Mouse (Mus musculus) splenic B cell, adult 2 months (primary cell): ENCODE results near the gene Gm36864.
"Not testable (repeated sequence)": the region's sequence is repeated elsewhere in the genome, so short reads cannot be mapped to it uniquely, and the experiment has no call there.

ENCODE experiments used
- DNase-seq: peaks from one replicate; pipeline ENCODE4 v3.0.0-alpha.2; 2011; ENCODE audit warnings: low read depth, low spot score
- H3K27me3 ChIP-seq: 2 replicates; pipeline ENCODE4 v1.6.1; 2012; ENCODE audit warnings: mild to moderate bottlenecking, low read length, moderate library complexity, mixed read lengths; ENCODE audit not compliant: control insufficient read depth, poor library complexity, insufficient read depth, severe bottlenecking
- H3K36me3 ChIP-seq: 2 replicates; pipeline ENCODE4 v1.6.1; 2012; ENCODE audit warnings: mild to moderate bottlenecking, low read length, moderate library complexity, mixed read lengths; ENCODE audit not compliant: control insufficient read depth, poor library complexity, insufficient read depth, severe bottlenecking

The Gm36864 gene

GRCm38 (mm10) chr7:44246055-44246983 is 10.3 kb downstream of the Gm36864 start, which contains the start of the genes 1700028J19Rik and 2410002F23Rik:
1700028J19Rik (minus strand) TSS chr7:44246695.
2410002F23Rik (plus strand) TSS chr7:44246722.
- peaks cover 3% of the 10 kb centered on the region for H3K36me3 ChIP-seq
- peak; percentile 92 for DNase-seq
- H3K27me3 ChIP-seq, result no peaks in the 10 kb centered on the region

DNA sequence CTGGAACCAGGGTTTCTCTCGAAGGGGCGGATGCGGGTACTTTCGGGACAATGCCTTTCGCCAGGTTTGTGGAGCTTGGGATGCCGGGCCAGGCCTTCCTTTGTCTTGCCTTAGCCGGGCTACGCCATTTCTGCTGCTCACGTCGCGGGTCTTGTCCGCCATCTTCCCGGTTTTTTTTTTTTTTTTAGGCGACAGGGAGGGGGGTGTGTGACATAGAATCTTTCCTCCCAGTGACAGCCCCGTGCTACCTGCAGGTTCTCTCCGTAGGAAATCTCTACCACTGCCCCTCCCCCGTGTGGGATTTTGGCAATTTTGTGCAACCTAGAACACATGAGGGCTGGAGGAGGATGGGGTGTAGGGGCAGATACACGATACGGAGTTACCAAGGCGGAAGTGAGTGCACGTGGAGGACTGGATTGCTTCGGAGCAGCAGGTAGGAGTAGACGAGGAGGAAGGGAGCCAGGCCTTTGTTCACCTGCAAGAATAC is 11.1 kb downstream of the Gm36864 start:
- peaks cover 3% of the 10 kb centered on the region for H3K36me3 ChIP-seq
- DNase-seq, result peak; percentile 67
- no peaks in the 10 kb centered on the region for H3K27me3 ChIP-seq

GRCm38 (mm10) chr7:44247971-44248370 is 12.0 kb downstream of the Gm36864 start:
- H3K36me3 ChIP-seq, result peaks cover 3% of the 10 kb centered on the region
- no peaks in the 10 kb centered on the region for H3K27me3 ChIP-seq
- DNase-seq, result no peak

- no peak for DNase-seq
- Histone ChIP-seq H3K27me3 (no peaks in the 10 kb centered on the region), H3K36me3 (peaks cover 5% of the 10 kb centered on the region)
These were observed 13.3 kb downstream of the Gm36864 start for GRCm38 (mm10) chr7:44249248-44249647.

GRCm38 (mm10) chr7:44250732-44251275 is 14.8 kb downstream of the Gm36864 start:
- not testable (repeated sequence) for DNase-seq, H3K27me3 ChIP-seq, H3K36me3 ChIP-seq

DNA sequence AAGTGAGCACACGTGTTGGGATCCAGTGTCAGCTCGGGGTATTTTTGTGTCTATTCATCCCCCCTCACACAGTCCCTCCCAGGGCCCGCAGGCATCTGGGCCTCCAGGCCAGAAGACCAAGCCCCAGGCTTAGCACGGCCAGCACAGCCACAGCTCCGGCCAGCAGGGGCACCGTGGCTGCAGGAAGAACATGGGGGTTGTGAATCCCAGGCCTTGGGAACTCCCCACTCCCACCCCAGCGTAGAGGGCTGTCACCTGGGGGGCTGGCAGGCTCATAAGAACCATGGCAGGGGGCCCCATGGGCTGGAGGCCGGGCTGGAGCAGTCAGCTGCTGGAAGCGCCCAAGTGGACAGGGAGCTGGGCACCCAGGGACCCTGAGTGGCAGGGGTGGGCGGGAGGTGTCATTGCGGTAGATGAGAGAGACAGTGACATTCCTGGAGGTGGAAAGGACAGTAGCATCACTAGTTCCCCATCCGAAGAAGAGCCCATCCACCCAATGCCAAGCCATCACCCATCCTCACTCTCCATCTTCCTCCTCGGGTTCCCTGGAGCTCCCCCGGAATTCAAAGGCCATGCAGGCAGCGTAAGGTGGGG is 17.1 kb downstream of the Gm36864 start:
- no peaks in the 10 kb centered on the region for H3K27me3 ChIP-seq
- DNase-seq, result no peak
- peaks cover 5% of the 10 kb centered on the region for H3K36me3 ChIP-seq

DNA sequence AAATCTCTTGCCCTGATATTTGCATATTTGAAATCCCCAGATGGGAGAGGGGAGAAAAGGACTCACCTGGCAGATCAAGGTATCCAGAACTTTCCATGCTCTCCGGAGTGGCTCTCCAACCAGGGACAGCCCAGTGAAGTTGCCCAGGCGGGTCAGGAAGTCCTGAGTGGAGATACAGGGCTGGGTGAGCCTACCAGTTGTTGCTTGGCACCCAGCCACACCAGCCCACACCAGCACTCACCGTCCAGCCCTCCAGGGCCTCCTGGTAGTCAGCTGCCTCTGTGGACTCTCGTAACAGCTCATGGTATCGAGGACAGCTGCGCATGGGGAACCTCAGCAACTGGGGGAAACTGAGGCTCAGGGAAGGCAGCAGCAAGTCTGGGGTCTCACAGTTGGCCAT is 19.0 kb downstream of the Gm36864 start:
- H3K36me3 ChIP-seq, result peaks cover 5% of the 10 kb centered on the region; the same call in 1 of the 2 replicates
- DNase-seq, result no peak
- no peaks in the 10 kb centered on the region for H3K27me3 ChIP-seq

DNA sequence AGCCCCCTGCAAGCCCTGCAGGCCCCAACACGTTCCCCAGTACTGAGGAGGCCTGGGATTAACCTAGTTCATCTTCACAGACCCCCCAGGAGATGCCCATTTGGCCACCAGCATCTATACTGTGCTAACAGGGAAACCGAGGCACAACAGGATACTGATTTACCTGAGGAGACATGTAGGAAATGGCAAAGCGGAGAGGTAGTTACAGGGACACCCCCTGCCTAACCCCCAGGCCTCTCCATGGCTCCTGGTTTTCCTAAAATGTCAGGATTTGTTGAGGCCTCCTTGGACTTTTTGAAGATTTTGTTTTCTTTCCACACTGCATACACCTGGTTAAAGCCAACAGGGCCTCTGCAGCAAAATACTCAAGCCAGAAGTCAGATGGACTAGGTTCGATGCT is 21.3 kb downstream of the Gm36864 start, which contains the start of gene Acp4:
Gene Acp4, minus strand, starts transcription at position 101 of the 400 bp plus-strand sequence.
- no peaks in the 10 kb centered on the region for H3K27me3 ChIP-seq

GRCm38 (mm10) chr7:44260410-44260809 is 24.4 kb downstream of the Gm36864 start:
- Histone ChIP-seq H3K27me3 (no peaks in the 10 kb centered on the region), H3K36me3 (no peaks in the 10 kb centered on the region)
- DNase-seq, result no peak

More for the DNA sequence above, 21.3 kb downstream of the Gm36864 start, which contains the start of gene Acp4:
- DNase-seq, result no peak
- H3K36me3 ChIP-seq, result 0 out of 2 replicates have a peak, but pooled peaks cover 1% of the 10 kb centered on the region

DNA sequence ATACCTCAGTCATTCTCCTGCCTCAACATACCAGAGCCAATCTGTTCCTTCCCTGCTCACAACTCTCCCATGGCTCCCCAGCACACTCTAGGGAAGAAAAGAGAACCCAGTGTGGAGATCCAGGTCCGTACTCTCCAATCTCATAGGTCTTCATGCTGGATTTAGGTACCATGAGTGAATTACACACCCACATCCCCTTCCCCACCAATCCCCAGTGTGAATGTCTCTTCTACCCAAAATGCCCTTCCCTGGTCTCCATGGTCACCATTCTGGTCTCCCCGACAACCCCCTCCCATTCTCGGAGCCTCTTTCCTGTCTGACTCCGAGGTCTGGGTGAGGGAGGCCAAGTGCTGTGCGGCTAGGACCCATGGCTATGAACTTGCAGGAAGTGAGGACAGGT is 25.2 kb downstream of the Gm36864 start, which contains the start of gene Gm15517:
Gene Gm15517, plus strand, starts transcription at position 301 of the 400 bp plus-strand sequence.
- no peaks in the 10 kb centered on the region for H3K36me3 ChIP-seq
- no peak for DNase-seq
- H3K27me3 ChIP-seq, result no peaks in the 10 kb centered on the region

- Histone ChIP-seq H3K36me3 (no peaks in the 10 kb centered on the region), H3K27me3 (no peaks in the 10 kb centered on the region)
- peak; percentile 95 for DNase-seq
These were observed 27.0 kb downstream of the Gm36864 start for GRCm38 (mm10) chr7:44262791-44263643.

- no peaks in the 10 kb centered on the region for H3K27me3 ChIP-seq
- no peak for DNase-seq
- no peaks in the 10 kb centered on the region for H3K36me3 ChIP-seq
These were observed 32.1 kb downstream of the Gm36864 start for GRCm38 (mm10) chr7:44268117-44268516.

DNA sequence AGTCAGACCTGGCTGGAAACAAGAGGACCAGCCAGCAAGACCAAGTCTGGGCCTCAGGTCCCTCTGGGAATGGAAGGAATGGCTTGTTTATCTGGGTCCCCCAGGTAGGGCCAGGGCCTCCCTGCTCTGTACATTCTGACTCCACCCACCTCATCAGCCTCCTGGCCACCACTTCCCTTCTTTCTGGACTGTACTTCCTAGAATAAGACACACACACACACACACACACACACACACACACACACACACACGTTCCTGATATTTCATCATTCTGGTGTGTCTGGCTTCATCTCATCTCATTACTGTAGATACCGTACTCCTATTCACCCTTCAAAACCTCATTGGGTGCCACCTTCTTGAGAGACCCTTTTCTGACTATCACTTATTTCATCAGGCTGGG is 33.4 kb downstream of the Gm36864 start:
- Histone ChIP-seq H3K36me3 (no peaks in the 10 kb centered on the region), H3K27me3 (no peaks in the 10 kb centered on the region)
- DNase-seq, result no peak

DNA sequence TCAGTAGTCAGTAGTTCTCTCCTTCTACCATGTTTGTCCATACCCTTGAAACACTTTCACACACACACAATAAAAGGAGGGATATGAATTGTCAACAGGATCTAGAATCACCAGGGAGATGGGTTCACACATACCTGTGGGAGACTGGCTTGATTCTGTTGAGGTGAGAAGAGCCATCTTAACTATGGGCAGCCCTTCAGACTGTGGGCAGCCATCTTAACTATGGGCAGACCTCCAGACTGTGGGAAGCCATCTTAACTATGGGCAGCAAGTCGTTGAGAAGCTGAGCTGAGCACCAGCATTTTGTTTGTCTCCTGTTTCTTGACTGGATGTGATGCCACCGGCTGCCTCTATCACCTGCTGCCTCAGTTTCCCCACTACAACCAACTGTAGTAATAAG is 35.3 kb downstream of the Gm36864 start:
- H3K27me3 ChIP-seq, result no peaks in the 10 kb centered on the region
- peak; percentile 39 for DNase-seq
- H3K36me3 ChIP-seq, result no peaks in the 10 kb centered on the region
